Mouse (Mus musculus) heart, adult 2 months (tissue): ENCODE data around the gene Med23.

Source experiments
- CTCF ChIP-seq: fragments of 200-600 bp; IDR thresholded peaks from 2 replicates; pipeline ENCODE4 v1.8.1; 2022; ENCODE audit warnings: antibody characterized with exemption, mild to moderate bottlenecking, moderate library complexity
- POLR2A ChIP-seq: fragments of 200-500 bp; IDR thresholded peaks from 2 replicates; pipeline ENCODE4 v1.6.1; 2011; ENCODE audit warnings: mild to moderate bottlenecking, low read depth, low read length, control low read depth; ENCODE audit not compliant: insufficient read depth

DNA sequence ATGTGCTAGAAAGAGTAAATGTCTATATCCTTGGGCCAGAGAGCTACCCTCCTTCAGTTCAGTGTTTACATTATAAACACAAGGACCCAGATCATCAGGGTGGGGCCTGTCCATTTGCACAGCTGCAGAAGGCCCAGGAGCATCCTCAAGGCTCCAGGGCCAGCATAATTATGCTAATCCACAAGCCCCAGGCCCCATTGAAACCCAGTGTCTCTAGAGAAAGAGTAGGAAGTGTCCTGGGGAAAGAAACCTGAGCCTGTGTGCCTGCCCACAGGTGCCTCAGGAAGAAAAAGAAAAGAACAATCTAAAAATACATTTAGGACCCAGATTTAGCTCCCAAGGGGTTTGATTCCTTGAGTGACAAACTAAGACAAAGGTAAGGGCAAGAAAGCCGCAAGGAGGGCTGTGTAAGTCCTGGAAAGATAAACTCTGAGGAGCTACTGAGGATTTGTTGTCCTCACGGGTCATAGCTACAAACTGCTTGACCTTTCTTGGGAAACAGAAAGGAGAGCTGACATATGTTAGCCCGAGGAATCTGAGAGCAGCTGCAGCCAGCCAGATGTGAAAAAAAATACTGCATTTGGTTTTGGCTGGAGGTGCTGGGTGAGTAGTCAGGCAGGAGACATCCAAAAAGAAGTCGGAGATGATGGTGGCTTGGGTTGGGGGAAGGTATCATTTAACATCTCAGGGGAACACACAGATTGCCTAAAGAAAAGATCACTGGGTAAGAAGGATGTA is 35.0 kb upstream of the Med23 start:
- no peak for TF ChIP-seq CTCF
- TF ChIP-seq POLR2A = no peak
